Mouse (Mus musculus): Measurements from ENCODE around the gene Fabp3.

DNA sequence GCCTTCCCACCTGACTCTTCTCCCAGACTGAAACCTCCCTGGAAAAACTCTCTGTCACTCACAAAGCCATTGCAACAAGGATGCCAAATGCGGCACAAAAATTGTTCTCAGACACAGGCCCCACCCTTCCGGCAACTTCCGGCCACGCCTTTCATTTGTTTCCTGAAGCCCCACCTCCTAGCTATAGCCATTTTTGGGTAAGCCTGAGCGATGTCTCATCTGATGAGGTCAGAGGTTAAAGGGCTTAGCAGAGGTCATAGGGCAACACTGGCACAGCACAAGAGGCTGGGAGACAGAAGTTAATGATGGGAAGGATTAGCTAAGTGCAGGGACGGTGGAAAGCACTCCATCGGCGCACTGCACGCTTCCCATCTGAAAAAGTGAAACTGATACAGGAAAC, 41.8 kb upstream of the Fabp3 start:
- TF ChIP-seq EP300 (optimal IDR thresholded peaks at IDR 0.05), result no peak
- TF ChIP-seq CTCF (IDR thresholded peaks at IDR 0.05; ENCODE audit: low read depth), result no peak

All from stomach, postnatal 0 days (tissue).